Mouse (Mus musculus) liver, embryonic 14.5 days (tissue): ENCODE results near the gene Sf3b3.

Experiments used
- CTCF ChIP-seq: IDR thresholded peaks from 2 replicates; pipeline ENCODE4 v1.5.1; 2016; ENCODE audit warnings: antibody characterized with exemption, low read depth, control low read depth
- EP300 ChIP-seq: IDR thresholded peaks from 2 replicates; pipeline ENCODE4 v1.6.1; 2016; ENCODE audit warnings: antibody characterized with exemption, low read depth

- TF ChIP-seq CTCF (no peak), EP300 (no peak)
Measured at GRCm38 (mm10) chr8:110851186-110851585, 4.6 kb upstream of the Sf3b3 start.
